Mouse (Mus musculus) CD4-positive, CD25-positive, alpha-beta regulatory T cell (primary cell): Measurements from ENCODE around the gene Ppp1r1b. TPM values are rescaled to one million over a fixed set of nuclear protein-coding genes. Genes with fewer than 3 reads are reported as not detected.

Source experiments
- polyA plus RNA-seq: library from polyadenylated mRNA; unstranded; fragments of 100-300 nt; shearing (Covaris generic); gene quantifications from one replicate; pipeline ENCODE4 v1.2.1, GENCODE M21; 2017

Gene Ppp1r1b
- not detected for polyA plus RNA-seq

GRCm38 (mm10) chr11:98348083-98348961, at the start of gene Ppp1r1b:
TSS of gene Ppp1r1b (plus strand) at chr11:98348404.

GRCm38 (mm10) chr11:98329081-98329959, 18.9 kb upstream of the Ppp1r1b start, which contains the start of gene Neurod2:
TSS of gene Neurod2 (minus strand) at chr11:98329648.

DNA sequence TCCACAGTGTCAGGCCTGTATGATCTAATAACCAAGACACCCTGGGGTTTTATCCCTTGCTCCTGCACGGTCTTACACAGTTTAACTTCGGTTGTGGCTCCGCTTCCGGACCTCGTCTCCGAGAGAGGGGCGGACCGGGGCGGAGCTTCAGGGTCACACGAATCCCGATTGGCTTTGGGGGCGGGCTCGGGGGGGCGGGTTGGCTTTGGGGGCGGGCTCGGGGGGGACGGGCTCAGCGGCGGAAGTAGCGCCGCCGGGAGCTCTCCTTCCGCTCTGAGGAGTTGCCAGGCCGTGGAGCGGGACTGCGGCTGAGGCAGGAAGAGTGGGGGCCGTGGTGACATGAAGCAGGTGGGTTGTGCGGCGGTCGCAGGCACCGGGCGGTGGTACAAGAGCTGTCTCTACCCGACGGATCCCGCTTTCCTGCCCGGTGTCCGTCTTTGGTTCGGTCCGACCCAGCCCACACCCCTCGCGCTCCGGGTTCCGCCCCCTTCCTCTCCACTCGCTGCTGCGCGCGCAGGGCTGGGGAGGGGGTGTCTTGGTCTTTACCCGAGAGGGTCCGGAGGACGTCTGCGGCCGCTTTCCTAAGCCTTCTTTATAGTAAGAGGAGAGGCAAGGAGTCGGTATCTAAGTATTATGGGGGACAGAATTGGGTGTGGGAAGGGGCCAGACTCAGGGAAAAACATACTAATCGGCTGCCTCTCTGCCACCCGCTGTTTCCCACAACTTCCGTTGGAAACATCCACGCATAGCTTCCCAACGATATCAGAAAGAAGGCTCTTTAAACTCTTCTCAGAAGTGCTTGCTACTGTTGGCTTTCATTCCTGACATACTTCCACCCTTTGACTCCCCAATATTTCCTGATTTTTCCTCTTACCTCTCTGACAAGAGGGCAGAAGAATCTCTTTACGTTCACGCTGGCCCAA, 10.2 kb downstream of the Ppp1r1b start, which contains the start of gene Stard3:
Gene Stard3, plus strand, starts transcription at position 208 of the 923 bp plus-strand sequence.

GRCm38 (mm10) chr11:98383261-98384030, 35.2 kb downstream of the Ppp1r1b start, which contains the start of gene Tcap:
TSS of gene Tcap (plus strand) at chr11:98383811.

DNA sequence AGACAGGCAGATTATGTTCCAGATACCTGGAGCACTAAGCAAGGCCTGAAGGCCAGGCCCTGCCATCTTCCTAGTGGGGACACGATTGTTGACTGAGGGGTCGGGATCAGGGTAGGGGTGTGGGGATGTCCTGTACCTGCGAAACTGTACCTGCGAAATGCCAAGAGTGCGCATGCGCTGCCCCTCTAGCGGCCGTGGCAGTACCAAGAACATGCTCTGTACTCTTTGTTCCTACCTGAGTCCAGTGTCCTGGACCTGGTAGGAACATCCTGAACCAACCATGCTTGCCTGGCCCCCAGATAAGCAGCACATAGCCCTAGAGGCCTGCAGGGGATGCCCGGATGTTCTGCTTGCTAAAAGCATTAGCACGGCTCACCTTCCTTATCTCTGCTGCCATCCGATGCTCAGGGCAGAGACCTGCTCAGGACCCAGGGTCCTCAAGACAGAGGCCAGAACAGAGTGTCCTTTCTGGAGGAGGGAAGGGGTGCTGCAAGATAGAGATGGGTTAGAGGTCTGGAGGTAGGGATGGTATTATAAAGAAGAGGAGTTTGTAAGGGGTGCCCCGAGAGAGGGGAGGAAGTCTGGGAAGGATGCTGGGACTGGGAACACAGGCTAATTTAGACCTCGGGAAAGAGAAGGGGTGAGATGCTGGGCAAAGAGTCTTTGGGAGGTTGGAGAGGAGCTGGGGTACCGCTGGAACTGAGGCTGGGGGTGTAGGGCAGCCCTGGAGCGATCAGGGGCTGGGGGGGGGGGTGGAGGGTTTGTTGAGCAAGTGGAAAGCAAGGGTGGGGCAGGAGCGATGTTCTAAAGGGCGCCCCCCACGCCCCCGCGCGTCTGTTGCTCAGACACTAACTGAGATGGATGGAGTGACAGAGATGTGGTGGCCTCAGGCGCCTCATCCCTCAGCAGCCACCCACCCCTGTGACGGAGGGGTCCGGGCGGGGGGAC, 37.7 kb downstream of the Ppp1r1b start, which contains the start of gene Pnmt:
Gene Pnmt, plus strand, starts transcription at position 813 of the 948 bp plus-strand sequence.

DNA sequence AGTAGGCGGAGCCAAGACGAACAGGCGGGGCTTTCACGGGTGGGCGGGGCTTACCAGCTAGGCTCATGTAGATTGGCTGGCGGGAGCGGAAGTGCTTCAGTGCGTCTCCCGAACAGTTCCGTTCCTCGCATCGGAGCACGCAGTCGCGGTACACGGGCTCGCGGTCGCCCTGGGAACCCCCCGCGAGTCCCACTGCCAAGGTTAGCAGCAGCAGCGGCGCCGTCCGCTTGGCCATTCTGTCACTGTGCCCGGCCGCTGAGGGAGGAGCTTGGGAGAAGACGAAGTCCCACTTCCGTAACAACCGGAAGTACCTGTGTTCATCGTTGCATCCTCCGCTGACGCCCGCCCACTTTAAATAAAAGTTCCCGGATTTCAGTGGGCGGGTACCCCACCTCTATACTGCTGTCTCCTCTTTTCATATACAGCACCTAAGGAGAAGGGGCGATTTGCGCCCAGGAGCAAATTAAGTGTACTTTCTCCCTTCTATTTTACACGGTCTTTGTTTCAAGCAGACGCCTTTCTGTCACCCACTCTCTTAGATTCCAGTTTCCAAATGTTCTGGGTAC, 52.0 kb downstream of the Ppp1r1b start, which contains the start of gene Pgap3:
Gene Pgap3, minus strand, starts transcription at position 330 of the 566 bp plus-strand sequence.

Other genes with a start within 250 kb of the Ppp1r1b start
- 42.0 TPM for gene Fbxl20, start 198.0 kb upstream of the Ppp1r1b start, polyA plus RNA-seq
- 41.4 TPM for gene Med1, start 155.1 kb upstream of the Ppp1r1b start, polyA plus RNA-seq
- gene Cdk12, start 145.3 kb upstream of the Ppp1r1b start, polyA plus RNA-seq, result 21.1 TPM
- gene Neurod2, start 18.8 kb upstream of the Ppp1r1b start, polyA plus RNA-seq, result 0.13 TPM
- 64.0 TPM for gene Stard3, start 10.0 kb downstream of the Ppp1r1b start, polyA plus RNA-seq
- 0.25 TPM for gene Tcap, start 35.4 kb downstream of the Ppp1r1b start, polyA plus RNA-seq
- gene Pnmt, start 38.0 kb downstream of the Ppp1r1b start, polyA plus RNA-seq, result not detected
- gene Pgap3, start 52.1 kb downstream of the Ppp1r1b start, polyA plus RNA-seq, result 12.2 TPM
- 0.22 TPM for gene Erbb2, start 64.1 kb downstream of the Ppp1r1b start, polyA plus RNA-seq
- gene Mien1, start 90.6 kb downstream of the Ppp1r1b start, polyA plus RNA-seq, result 166 TPM
- gene Grb7, start 98.0 kb downstream of the Ppp1r1b start, polyA plus RNA-seq, result 5.1 TPM
- 94.7 TPM for gene Ikzf3, start 197.6 kb downstream of the Ppp1r1b start, polyA plus RNA-seq
- gene Zpbp2, start 202.7 kb downstream of the Ppp1r1b start, polyA plus RNA-seq, result 5.4 TPM
- 58.5 TPM for gene Ormdl3, start 239.0 kb downstream of the Ppp1r1b start, polyA plus RNA-seq
- not detected for gene Lrrc3c, start 249.9 kb downstream of the Ppp1r1b start, polyA plus RNA-seq